Mouse (Mus musculus): ENCODE measurements at regions not wholly inside any gene's neighbourhood (a gene's known extent, or its start where the extent isn't known, plus 50 kb on each side); places are given as distances from the start of the nearest gene placed in this dataset.

- intact Hi-C loops (cut with DNase I), result no loop called here
- 83% methylated on average over 6 of the region's 6 CpGs for WGBS
- H3K9ac ChIP-seq (ENCODE audit: low read depth, low read length), result no peak overlapping the region
- H3K27ac ChIP-seq, result no peak overlapping the region
- H3K36me3 ChIP-seq (ENCODE audit: control insufficient read depth, insufficient read depth, low read length), result no peaks in the 10 kb centered on the region
- TF ChIP-seq CTCF (IDR thresholded peaks at IDR 0.05) (no peak), POLR2A (IDR thresholded peaks at IDR 0.05; ENCODE audit: insufficient read depth, low read depth, low read length) (no peak)
- no peaks in the 10 kb centered on the region for H3K27me3 ChIP-seq (ENCODE audit: control insufficient read depth, insufficient read depth, low read length)
- no peak overlapping the region for H3K4me3 ChIP-seq
- no peak for DNase-seq
- no peaks in the 10 kb centered on the region for H3K4me1 ChIP-seq (ENCODE audit: control insufficient read depth, insufficient read depth, low read length)
- H3K79me2 ChIP-seq (replicated peaks; ENCODE audit: control insufficient read depth, insufficient read depth, low read length), result no peaks in the 10 kb centered on the region
Observed at GRCm38 (mm10) chr4:48938892-48939291, 120.2 kb upstream of the Plppr1 start.

DNA sequence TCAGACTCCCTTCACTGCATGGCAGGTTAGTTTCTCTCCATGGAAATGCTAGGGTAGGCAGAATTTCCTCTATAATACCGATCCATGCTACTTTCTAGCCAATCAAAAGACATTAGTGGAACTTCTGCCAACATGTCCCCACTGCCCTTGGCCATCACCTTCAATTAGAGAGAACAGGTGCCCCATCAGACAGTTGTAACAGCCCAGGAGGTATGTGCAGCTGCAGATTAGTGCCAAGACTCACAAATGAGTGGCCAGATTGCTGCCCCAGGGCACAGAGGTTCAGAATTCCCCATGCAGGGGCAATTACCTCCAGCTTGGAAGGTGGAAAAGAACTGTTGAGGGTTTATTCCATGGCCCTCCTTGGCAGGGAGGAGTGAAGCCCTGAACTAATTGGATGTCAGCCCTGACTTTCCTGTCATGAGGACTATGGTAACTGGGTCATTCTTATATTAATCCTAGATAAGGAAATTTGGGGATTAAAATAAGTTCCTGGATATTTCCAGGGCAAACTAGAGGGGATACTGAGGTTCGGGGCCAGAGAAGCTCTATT, 113.7 kb upstream of the Plppr1 start:
- Histone ChIP-seq H3K27me3 (ENCODE audit: control insufficient read depth, insufficient read depth, low read length) (no peaks in the 10 kb centered on the region), H3K4me1 (ENCODE audit: control insufficient read depth, insufficient read depth, low read length) (no peaks in the 10 kb centered on the region; the same call in 1 of the 2 replicates), H3K36me3 (ENCODE audit: control insufficient read depth, insufficient read depth, low read length) (no peaks in the 10 kb centered on the region), H3K9ac (ENCODE audit: low read depth, low read length) (no peak overlapping the region), H3K4me3 (no peak overlapping the region), H3K27ac (no peak overlapping the region), H3K79me2 (replicated peaks; ENCODE audit: control insufficient read depth, insufficient read depth, low read length) (no peaks in the 10 kb centered on the region)
- TF ChIP-seq CTCF (IDR thresholded peaks at IDR 0.05), result no peak
- TF ChIP-seq POLR2A (IDR thresholded peaks at IDR 0.05; ENCODE audit: insufficient read depth, low read depth, low read length), result no peak
- no peak for TF ChIP-seq EP300 (IDR thresholded peaks at IDR 0.05; ENCODE audit: insufficient read depth, low read depth, low read length)
- intact Hi-C loops (cut with DNase I), result no loop called here
- no peak for DNase-seq
- WGBS, result 72% methylated on average over 2 of the region's 2 CpGs

DNA sequence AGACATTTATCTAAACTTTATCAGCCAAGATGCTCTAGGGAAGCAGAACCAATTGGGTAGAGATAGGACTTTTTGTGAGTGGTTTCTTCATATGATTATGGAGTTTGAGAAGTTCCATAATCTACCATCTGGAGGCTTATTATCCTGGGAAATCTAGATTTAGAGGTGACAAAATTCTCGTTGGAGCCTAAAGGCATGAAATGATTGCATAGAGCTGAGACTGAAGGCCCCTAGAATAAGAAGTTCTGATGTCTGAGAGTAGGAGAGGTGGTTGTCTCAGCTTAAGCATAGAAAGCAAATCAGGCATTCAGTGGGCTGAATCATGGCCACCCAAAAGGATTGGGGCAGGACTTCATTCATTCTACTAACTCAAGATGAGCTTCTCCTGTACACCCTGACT, 106.1 kb upstream of the Plppr1 start:
- Histone ChIP-seq H3K9ac (ENCODE audit: low read depth, low read length) (no peak overlapping the region), H3K79me2 (replicated peaks; ENCODE audit: control insufficient read depth, insufficient read depth, low read length) (no peaks in the 10 kb centered on the region), H3K36me3 (ENCODE audit: control insufficient read depth, insufficient read depth, low read length) (no peaks in the 10 kb centered on the region), H3K4me1 (ENCODE audit: control insufficient read depth, insufficient read depth, low read length) (no peaks in the 10 kb centered on the region), H3K4me3 (no peak overlapping the region), H3K27me3 (ENCODE audit: control insufficient read depth, insufficient read depth, low read length) (no peaks in the 10 kb centered on the region), H3K27ac (no peak overlapping the region)
- intact Hi-C loops (cut with DNase I), result no loop called here
- no peak for TF ChIP-seq CTCF (IDR thresholded peaks at IDR 0.05)
- no peak for TF ChIP-seq POLR2A (IDR thresholded peaks at IDR 0.05; ENCODE audit: insufficient read depth, low read depth, low read length)
- no peak for TF ChIP-seq EP300 (IDR thresholded peaks at IDR 0.05; ENCODE audit: insufficient read depth, low read depth, low read length)
- no peak for DNase-seq
- 49% methylated on average over 1 of the region's 1 CpGs for WGBS

DNA sequence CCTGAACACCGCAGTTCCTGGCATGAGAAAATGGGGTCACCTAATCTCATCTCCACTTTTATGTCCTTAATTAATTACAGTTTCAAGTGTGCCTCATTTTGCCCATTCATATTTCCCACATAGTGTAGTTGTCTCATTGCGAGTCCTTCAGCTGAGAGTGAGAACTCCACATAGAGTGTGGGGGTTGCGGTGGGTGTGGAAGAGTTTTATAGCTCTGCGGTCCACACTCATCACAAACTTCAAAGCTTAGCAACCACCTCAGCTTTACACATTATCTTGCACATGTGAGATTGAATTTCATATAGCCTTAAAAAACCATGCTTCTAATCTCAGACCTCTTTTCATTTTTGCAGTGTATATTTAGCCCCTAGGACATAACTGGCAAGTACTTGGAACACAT, 83.3 kb upstream of the Plppr1 start:
- H3K27ac ChIP-seq, result no peak overlapping the region
- no peaks in the 10 kb centered on the region for H3K27me3 ChIP-seq (ENCODE audit: control insufficient read depth, insufficient read depth, low read length)
- no peaks in the 10 kb centered on the region for H3K79me2 ChIP-seq (replicated peaks; ENCODE audit: control insufficient read depth, insufficient read depth, low read length)
- intact Hi-C loops (cut with DNase I), result no loop called here
- H3K4me1 ChIP-seq (ENCODE audit: control insufficient read depth, insufficient read depth, low read length), result no peaks in the 10 kb centered on the region
- no peaks in the 10 kb centered on the region for H3K36me3 ChIP-seq (ENCODE audit: control insufficient read depth, insufficient read depth, low read length)
- no peak overlapping the region for H3K9ac ChIP-seq (ENCODE audit: low read depth, low read length)
- no peak for DNase-seq
- WGBS, result 89% methylated on average over 4 of the region's 4 CpGs
- no peak overlapping the region for H3K4me3 ChIP-seq
- no peak for TF ChIP-seq POLR2A (IDR thresholded peaks at IDR 0.05; ENCODE audit: insufficient read depth, low read depth, low read length)
- TF ChIP-seq EP300 (IDR thresholded peaks at IDR 0.05; ENCODE audit: insufficient read depth, low read depth, low read length), result no peak
- no peak for TF ChIP-seq CTCF (IDR thresholded peaks at IDR 0.05)

GRCm38 (mm10) chr4:48992021-48992420, 67.1 kb upstream of the Plppr1 start:
- Histone ChIP-seq H3K4me3 (no peak overlapping the region), H3K27ac (no peak overlapping the region), H3K36me3 (ENCODE audit: control insufficient read depth, insufficient read depth, low read length) (no peaks in the 10 kb centered on the region), H3K4me1 (ENCODE audit: control insufficient read depth, insufficient read depth, low read length) (no peaks in the 10 kb centered on the region; the same call in 1 of the 2 replicates), H3K9ac (ENCODE audit: low read depth, low read length) (no peak overlapping the region), H3K79me2 (replicated peaks; ENCODE audit: control insufficient read depth, insufficient read depth, low read length) (no peaks in the 10 kb centered on the region), H3K27me3 (ENCODE audit: control insufficient read depth, insufficient read depth, low read length) (no peaks in the 10 kb centered on the region)
- TF ChIP-seq EP300 (IDR thresholded peaks at IDR 0.05; ENCODE audit: insufficient read depth, low read depth, low read length) (no peak), POLR2A (IDR thresholded peaks at IDR 0.05; ENCODE audit: insufficient read depth, low read depth, low read length) (no peak), CTCF (IDR thresholded peaks at IDR 0.05) (no peak)
- DNase-seq, result peak in 1 of 2 experiments; percentile 22
- 73% methylated on average over 3 of the region's 3 CpGs for WGBS
- intact Hi-C loops (cut with DNase I), result loop anchor here (10.0 kb wide), 1 partner anchor 73 kb away; no protein-coding TSS in a partner anchor

Measured in heart, adult 2 months (tissue).